In genomic region chr2:53125998-53126397, GRCm38 (mm10) we compare ENCODE assay signal across 8 mouse cellular contexts.
A peak's percentile ranks its signal among the peaks of the same experiment; 100 is the strongest.
DNase-seq lines count a peak whose midpoint lies in the region; TF ChIP-seq lines count a peak whose summit lies in the region.
"Had no signal": no experiment of that assay in that cellular context is flagged by ENCODE, and none has a peak within 500 bp of the region (broad histone marks: within the 10 kb centered on the region; RNA-seq: fewer than 3 reads in every experiment).

No protein-coding gene starts in this region.

- no peak for TF ChIP-seq POLR2A in kidney, adult 2 months (IDR thresholded peaks at IDR 0.05; ENCODE audit: low read depth, low read length)
- TF ChIP-seq POLR2A in brain, embryonic 14.5 days (IDR thresholded peaks at IDR 0.05; ENCODE audit: borderline replicate concordance, extremely low read depth, insufficient read depth, insufficient read length, poor library complexity, severe bottlenecking), result no peak

- TF ChIP-seq CTCF in kidney, adult 2 months (conservative IDR thresholded peaks at IDR 0.05; ENCODE audit: insufficient read depth, insufficient read length, low read depth, low read length), result 0 out of 2 replicates have a peak, but pooled peaks have one; percentile 24
- peak; percentile 28; the same call in 1 of the 2 replicates for TF ChIP-seq CTCF in brain, embryonic 14.5 days (IDR thresholded peaks at IDR 0.05; ENCODE audit: borderline replicate concordance, extremely low read depth, insufficient read depth, insufficient read length)

- no peak overlapping the region for H3K27ac ChIP-seq in kidney, adult 2 months (ENCODE audit: insufficient read depth, low read depth, low read length)
- H3K27ac ChIP-seq: lung, embryonic 15.5 days had no signal

- H3K27me3 ChIP-seq in kidney, adult 2 months (replicated peaks; ENCODE audit: control insufficient read depth, insufficient read depth, low read length), result no peaks in the 10 kb centered on the region
- H3K27me3 ChIP-seq: lung, embryonic 15.5 days had no signal

- H3K4me1 ChIP-seq in kidney, adult 2 months (ENCODE audit: control insufficient read depth, insufficient read depth, low read length), result no peaks in the 10 kb centered on the region
- H3K4me1 ChIP-seq: lung, embryonic 15.5 days had no signal

- H3K36me3 ChIP-seq in kidney, adult 2 months (ENCODE audit: control insufficient read depth, insufficient read depth, low read length), result no peaks in the 10 kb centered on the region; the same call in 1 of the 2 replicates

- no peak for DNase-seq in kidney, adult 2 months
- no peak for DNase-seq in kidney, postnatal 25 days
- peak; percentile 23 for DNase-seq in thymus, postnatal 14 days
- no peak for DNase-seq in thymus, adult 18-20 months
- DNase-seq in brain, embryonic 14.5 days (ENCODE audit: low read depth), result peak; percentile 14
- peak; percentile 58 for DNase-seq in testis, postnatal 10 days (ENCODE audit: low spot score)
- no peak for DNase-seq in gastrocnemius, adult 8-10 months (ENCODE audit: low spot score in 2 of 2)

- 87% methylated on average over 3 of the region's 3 CpGs for WGBS in kidney, adult 2 months

- H3K4me3 ChIP-seq in kidney, adult 2 months (ENCODE audit: insufficient read depth, low read depth, low read length), result no peak overlapping the region
- H3K4me3 ChIP-seq: lung, embryonic 15.5 days had no signal

Comparison
In these comparisons a context has a peak if more than half of its experiments do, and no peak if none do; other contexts are left out.
1. DNase-seq: peak in thymus, postnatal 14 days (single experiment), brain, embryonic 14.5 days (single experiment) and testis, postnatal 10 days (single experiment); none in kidney, adult 2 months (single experiment), kidney, postnatal 25 days (0 of 2), thymus, adult 18-20 months (0 of 2) and gastrocnemius, adult 8-10 months (0 of 2).